Mouse (Mus musculus): ENCODE measurements at regions not wholly inside any gene's neighbourhood (a gene's known extent, or its start where the extent isn't known, plus 50 kb on each side); places are given as distances from the start of the nearest gene placed in this dataset.

DNA sequence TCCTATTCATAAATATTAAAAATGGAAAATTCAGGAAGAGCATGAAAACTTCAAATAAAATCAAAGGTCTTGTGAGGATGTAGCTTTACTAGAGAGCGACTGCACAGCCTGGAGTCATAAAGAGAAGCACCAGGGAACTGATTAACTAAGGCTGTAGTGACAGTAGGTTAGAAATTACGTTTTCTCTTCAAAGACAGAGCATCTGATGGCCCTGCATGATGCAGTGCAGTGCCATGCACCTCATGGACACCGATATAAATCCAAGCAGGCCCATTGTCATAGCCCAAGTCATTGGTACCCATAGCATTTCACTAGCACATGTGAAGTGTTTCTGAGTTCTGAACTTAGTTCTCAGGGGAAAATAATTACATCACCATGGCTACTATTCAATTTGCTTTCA, 199.3 kb upstream of the Zfp804b start:
- Histone ChIP-seq H3K36me3 (ENCODE audit: control insufficient read depth, insufficient read depth, low read length) (no peaks in the 10 kb centered on the region), H3K9ac (ENCODE audit: low read depth, low read length) (no peak overlapping the region), H3K27ac (replicated peaks; ENCODE audit: insufficient read depth, low read depth, low read length) (no peak overlapping the region), H3K79me2 (ENCODE audit: control insufficient read depth, insufficient read depth, low read length) (no peaks in the 10 kb centered on the region), H3K4me1 (ENCODE audit: control insufficient read depth, insufficient read depth, low read length) (no peaks in the 10 kb centered on the region), H3K4me3 (ENCODE audit: insufficient read depth, low read depth, low read length) (no peak overlapping the region), H3K27me3 (ENCODE audit: control insufficient read depth, insufficient read depth, low read length) (no peaks in the 10 kb centered on the region)
- WGBS: 63% methylated on average over 3 of the region's 3 CpGs
- no peak for TF ChIP-seq POLR2A (IDR thresholded peaks at IDR 0.05; ENCODE audit: extremely low read depth, insufficient read depth, low read length)
- TF ChIP-seq CTCF (IDR thresholded peaks at IDR 0.05; ENCODE audit: low read depth, low read length): no peak
- DNase-seq (ENCODE audit: extremely low read depth, low read depth, low spot score): no peak

GRCm38 (mm10) chr5:7580413-7580812, 235.9 kb upstream of the Zfp804b start:
- WGBS: 54% methylated on average over 2 of the region's 2 CpGs
- H3K4me3 ChIP-seq (ENCODE audit: insufficient read depth, low read depth, low read length): no peak overlapping the region
- no peaks in the 10 kb centered on the region for H3K79me2 ChIP-seq (ENCODE audit: control insufficient read depth, insufficient read depth, low read length)
- H3K27ac ChIP-seq (replicated peaks; ENCODE audit: insufficient read depth, low read depth, low read length): no peak overlapping the region
- DNase-seq (ENCODE audit: extremely low read depth, low read depth, low spot score): no peak
- H3K27me3 ChIP-seq (ENCODE audit: control insufficient read depth, insufficient read depth, low read length): no peaks in the 10 kb centered on the region
- no peak overlapping the region for H3K9ac ChIP-seq (ENCODE audit: low read depth, low read length)
- TF ChIP-seq POLR2A (IDR thresholded peaks at IDR 0.05; ENCODE audit: extremely low read depth, insufficient read depth, low read length) (no peak), CTCF (IDR thresholded peaks at IDR 0.05; ENCODE audit: low read depth, low read length) (no peak)
- no peaks in the 10 kb centered on the region for H3K36me3 ChIP-seq (ENCODE audit: control insufficient read depth, insufficient read depth, low read length)
- H3K4me1 ChIP-seq (ENCODE audit: control insufficient read depth, insufficient read depth, low read length): no peaks in the 10 kb centered on the region

GRCm38 (mm10) chr5:7586547-7586946, 242.0 kb upstream of the Zfp804b start:
- no peaks in the 10 kb centered on the region for H3K79me2 ChIP-seq (ENCODE audit: control insufficient read depth, insufficient read depth, low read length)
- H3K4me1 ChIP-seq (ENCODE audit: control insufficient read depth, insufficient read depth, low read length): no peaks in the 10 kb centered on the region
- no peak overlapping the region for H3K4me3 ChIP-seq (ENCODE audit: insufficient read depth, low read depth, low read length)
- H3K27ac ChIP-seq (replicated peaks; ENCODE audit: insufficient read depth, low read depth, low read length): no peak overlapping the region
- no peak overlapping the region for H3K9ac ChIP-seq (ENCODE audit: low read depth, low read length)
- H3K36me3 ChIP-seq (ENCODE audit: control insufficient read depth, insufficient read depth, low read length): no peaks in the 10 kb centered on the region
- TF ChIP-seq CTCF (IDR thresholded peaks at IDR 0.05; ENCODE audit: low read depth, low read length): no peak
- no peak for TF ChIP-seq POLR2A (IDR thresholded peaks at IDR 0.05; ENCODE audit: extremely low read depth, insufficient read depth, low read length)
- DNase-seq (ENCODE audit: extremely low read depth, low read depth, low spot score): no peak
- no peaks in the 10 kb centered on the region for H3K27me3 ChIP-seq (ENCODE audit: control insufficient read depth, insufficient read depth, low read length)

DNA sequence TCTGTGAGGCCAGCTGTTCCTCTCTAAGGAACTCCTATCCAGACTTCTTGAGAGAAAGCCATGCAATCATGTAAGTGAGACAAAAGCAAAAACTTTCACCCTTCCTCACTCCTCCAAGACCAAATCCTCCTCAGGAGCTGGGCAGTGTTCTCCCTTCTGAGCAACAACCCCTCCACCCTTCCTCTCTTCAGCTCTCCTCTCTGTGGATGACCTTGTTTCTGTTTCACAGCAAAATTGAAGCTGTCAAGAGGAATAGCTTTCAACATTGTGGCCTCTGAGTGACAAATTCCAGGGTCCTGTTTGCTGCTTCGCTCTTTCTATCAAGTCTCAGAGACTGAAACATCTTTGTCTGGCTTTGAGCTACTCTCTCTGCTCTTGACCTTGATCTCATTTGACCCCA, 255.9 kb upstream of the Zfp804b start:
- H3K79me2 ChIP-seq (ENCODE audit: control insufficient read depth, insufficient read depth, low read length): no peaks in the 10 kb centered on the region
- WGBS: 69% methylated on average over 1 of the region's 1 CpGs
- no peak overlapping the region for H3K4me3 ChIP-seq (ENCODE audit: insufficient read depth, low read depth, low read length)
- H3K27me3 ChIP-seq (ENCODE audit: control insufficient read depth, insufficient read depth, low read length): no peaks in the 10 kb centered on the region
- TF ChIP-seq POLR2A (IDR thresholded peaks at IDR 0.05; ENCODE audit: extremely low read depth, insufficient read depth, low read length): no peak
- no peak for TF ChIP-seq CTCF (IDR thresholded peaks at IDR 0.05; ENCODE audit: low read depth, low read length)
- no peaks in the 10 kb centered on the region for H3K36me3 ChIP-seq (ENCODE audit: control insufficient read depth, insufficient read depth, low read length)
- H3K4me1 ChIP-seq (ENCODE audit: control insufficient read depth, insufficient read depth, low read length): no peaks in the 10 kb centered on the region
- H3K27ac ChIP-seq (replicated peaks; ENCODE audit: insufficient read depth, low read depth, low read length): no peak overlapping the region
- no peak overlapping the region for H3K9ac ChIP-seq (ENCODE audit: low read depth, low read length)
- DNase-seq (ENCODE audit: extremely low read depth, low read depth, low spot score): no peak

DNA sequence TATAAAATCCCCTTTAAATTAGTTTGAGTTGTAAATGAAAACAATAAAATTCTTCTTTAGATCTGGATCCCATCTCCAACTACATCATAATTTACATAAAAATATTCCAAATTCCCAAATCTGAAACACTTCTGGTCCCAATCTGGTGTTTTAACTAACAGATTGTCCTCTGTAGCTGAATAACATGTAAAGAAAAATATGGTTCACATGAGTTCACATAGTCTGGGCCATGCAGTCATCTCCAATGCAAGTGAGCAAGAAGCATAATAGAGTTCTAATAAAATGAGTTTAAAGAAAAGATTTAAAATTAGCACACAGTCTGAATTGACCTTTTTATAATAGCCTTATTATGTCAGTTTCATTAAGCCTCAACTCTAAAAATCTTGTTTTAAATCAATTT, 263.0 kb upstream of the Zfp804b start:
- Histone ChIP-seq H3K4me3 (ENCODE audit: insufficient read depth, low read depth, low read length) (no peak overlapping the region), H3K79me2 (ENCODE audit: control insufficient read depth, insufficient read depth, low read length) (no peaks in the 10 kb centered on the region), H3K27ac (replicated peaks; ENCODE audit: insufficient read depth, low read depth, low read length) (no peak overlapping the region), H3K36me3 (ENCODE audit: control insufficient read depth, insufficient read depth, low read length) (no peaks in the 10 kb centered on the region), H3K9ac (ENCODE audit: low read depth, low read length) (no peak overlapping the region), H3K27me3 (ENCODE audit: control insufficient read depth, insufficient read depth, low read length) (no peaks in the 10 kb centered on the region), H3K4me1 (ENCODE audit: control insufficient read depth, insufficient read depth, low read length) (no peaks in the 10 kb centered on the region)
- no peak for TF ChIP-seq POLR2A (IDR thresholded peaks at IDR 0.05; ENCODE audit: extremely low read depth, insufficient read depth, low read length)
- no peak for TF ChIP-seq CTCF (IDR thresholded peaks at IDR 0.05; ENCODE audit: low read depth, low read length)
- DNase-seq (ENCODE audit: extremely low read depth, low read depth, low spot score): no peak

GRCm38 (mm10) chr5:7607924-7608323, 263.4 kb upstream of the Zfp804b start:
- TF ChIP-seq POLR2A (IDR thresholded peaks at IDR 0.05; ENCODE audit: extremely low read depth, insufficient read depth, low read length) (no peak), CTCF (IDR thresholded peaks at IDR 0.05; ENCODE audit: low read depth, low read length) (no peak)
- H3K36me3 ChIP-seq (ENCODE audit: control insufficient read depth, insufficient read depth, low read length): no peaks in the 10 kb centered on the region
- 77% methylated on average over 2 of the region's 2 CpGs for WGBS
- no peaks in the 10 kb centered on the region for H3K4me1 ChIP-seq (ENCODE audit: control insufficient read depth, insufficient read depth, low read length)
- no peaks in the 10 kb centered on the region for H3K27me3 ChIP-seq (ENCODE audit: control insufficient read depth, insufficient read depth, low read length)
- DNase-seq (ENCODE audit: extremely low read depth, low read depth, low spot score): no peak
- H3K9ac ChIP-seq (ENCODE audit: low read depth, low read length): no peak overlapping the region
- H3K27ac ChIP-seq (replicated peaks; ENCODE audit: insufficient read depth, low read depth, low read length): no peak overlapping the region
- H3K4me3 ChIP-seq (ENCODE audit: insufficient read depth, low read depth, low read length): no peak overlapping the region
- no peaks in the 10 kb centered on the region for H3K79me2 ChIP-seq (ENCODE audit: control insufficient read depth, insufficient read depth, low read length)

Data from liver, adult 2 months (tissue).